Mouse (Mus musculus): ENCODE results near the gene Lyplal1.

Gene Lyplal1

GRCm38 (mm10) chr1:186116701-186117488 is at the start of gene Lyplal1:
Gene Lyplal1 (minus strand): TSS chr1:186117310.
- peak; percentile 90 for DNase-seq (ENCODE audit: extremely low spot score, low spot score)

GRCm38 (mm10) chr1:186163616-186164015 is 46.5 kb upstream of the Lyplal1 start:
- no peak for DNase-seq (ENCODE audit: extremely low spot score, low spot score)

GRCm38 (mm10) chr1:186163206-186163605 is 46.1 kb upstream of the Lyplal1 start:
- DNase-seq (ENCODE audit: extremely low spot score, low spot score), result peak; percentile 35

- no peak for DNase-seq (ENCODE audit: extremely low spot score, low spot score)
Observed at GRCm38 (mm10) chr1:186150376-186150775, 33.3 kb upstream of the Lyplal1 start.

GRCm38 (mm10) chr1:186145444-186145843 is 28.3 kb upstream of the Lyplal1 start:
- no peak for DNase-seq (ENCODE audit: extremely low spot score, low spot score)

- no peak for DNase-seq (ENCODE audit: extremely low spot score, low spot score)
Observed at GRCm38 (mm10) chr1:186140191-186140590, 23.1 kb upstream of the Lyplal1 start.

GRCm38 (mm10) chr1:186137873-186138272 is 20.8 kb upstream of the Lyplal1 start:
- no peak for DNase-seq (ENCODE audit: extremely low spot score, low spot score)

GRCm38 (mm10) chr1:186136636-186137380 is 19.7 kb upstream of the Lyplal1 start:
- DNase-seq (ENCODE audit: extremely low spot score, low spot score), result no peak

- DNase-seq (ENCODE audit: extremely low spot score, low spot score), result no peak
Observed at GRCm38 (mm10) chr1:186131465-186131864, 14.4 kb upstream of the Lyplal1 start.

- no peak for DNase-seq (ENCODE audit: extremely low spot score, low spot score)
Observed at GRCm38 (mm10) chr1:186128940-186129339, 11.8 kb upstream of the Lyplal1 start.

GRCm38 (mm10) chr1:186126313-186126862 is 9.3 kb upstream of the Lyplal1 start:
- DNase-seq (ENCODE audit: extremely low spot score, low spot score), result no peak

GRCm38 (mm10) chr1:186123690-186124089 is 6.6 kb upstream of the Lyplal1 start:
- no peak for DNase-seq (ENCODE audit: extremely low spot score, low spot score)

GRCm38 (mm10) chr1:186119856-186120255 is 2.7 kb upstream of the Lyplal1 start:
- no peak for DNase-seq (ENCODE audit: extremely low spot score, low spot score)

GRCm38 (mm10) chr1:186116086-186116600 is 967 bp downstream of the Lyplal1 start:
- no peak for DNase-seq (ENCODE audit: extremely low spot score, low spot score)

- DNase-seq (ENCODE audit: extremely low spot score, low spot score), result no peak
Observed at GRCm38 (mm10) chr1:186102313-186102712, 14.8 kb downstream of the Lyplal1 start.

- no peak for DNase-seq (ENCODE audit: extremely low spot score, low spot score)
Observed at GRCm38 (mm10) chr1:186066266-186066897, 50.7 kb downstream of the Lyplal1 start.

GRCm38 (mm10) chr1:186060041-186060440 is 57.1 kb downstream of the Lyplal1 start:
- DNase-seq (ENCODE audit: extremely low spot score, low spot score), result no peak

GRCm38 (mm10) chr1:186054227-186054626 is 62.9 kb downstream of the Lyplal1 start:
- no peak for DNase-seq (ENCODE audit: extremely low spot score, low spot score)

- DNase-seq (ENCODE audit: extremely low spot score, low spot score), result no peak
Observed at GRCm38 (mm10) chr1:186053280-186054043, 63.6 kb downstream of the Lyplal1 start.

GRCm38 (mm10) chr1:186043709-186044452 is 73.2 kb downstream of the Lyplal1 start:
- DNase-seq (ENCODE audit: extremely low spot score, low spot score), result no peak

Data from neural tube, embryonic 10.5 days (tissue).